Comparison of ENCODE assay signal across 8 mouse cellular contexts in genomic region chr11:28365209-28365928, GRCm38 (mm10). TPM values are rescaled to one million over a fixed set of nuclear protein-coding genes. Genes with fewer than 3 reads are reported as not detected.
DNase-seq lines count a peak whose midpoint lies in the region; ATAC-seq lines count a peak whose summit lies in the region.

No protein-coding gene starts in this region.

- peak; percentile 70 for DNase-seq in brain, adult 2 months (ENCODE audit: low read depth, low spot score)
- DNase-seq in heart, adult 9 months (ENCODE audit: low spot score in 2 of 2) = peak; percentile 62 to 66
- peak; percentile 65 to 85 for DNase-seq in kidney, adult 8-10 months
- DNase-seq in limb, embryonic 11.5 days (ENCODE audit: low spot score) = peak; percentile 94
- DNase-seq in right cerebral cortex, postnatal 4 days = peak; percentile 89
- peak; percentile 69 for DNase-seq in yolk sac, embryonic 10.5 days (ENCODE audit: low spot score)

- H3K4me1 ChIP-seq in embryonic facial prominence, embryonic 12.5 days = no peaks in the 10 kb centered on the region
- H3K4me1 ChIP-seq in limb, embryonic 11.5 days (ENCODE audit: control insufficient read depth, insufficient read depth, low read length) = 0 out of 2 replicates have a peak, but pooled peaks cover 2% of the 10 kb centered on the region
- H3K4me1 ChIP-seq in midbrain, embryonic 12.5 days = peaks cover 10% of the 10 kb centered on the region

- H3K4me2 ChIP-seq in embryonic facial prominence, embryonic 12.5 days (replicated peaks) = peak overlapping the region; percentile 49
- peak overlapping the region; percentile 46 for H3K4me2 ChIP-seq in limb, embryonic 11.5 days (ENCODE audit: low read depth, severe bottlenecking)
- peak overlapping the region; percentile 52 for H3K4me2 ChIP-seq in midbrain, embryonic 12.5 days (replicated peaks)

- H3K36me3 ChIP-seq in embryonic facial prominence, embryonic 12.5 days = no peaks in the 10 kb centered on the region
- no peaks in the 10 kb centered on the region for H3K36me3 ChIP-seq in limb, embryonic 11.5 days (ENCODE audit: control insufficient read depth, insufficient read depth, low read length)
- no peaks in the 10 kb centered on the region for H3K36me3 ChIP-seq in midbrain, embryonic 12.5 days

- peak overlapping the region; percentile 32 for H3K27ac ChIP-seq in embryonic facial prominence, embryonic 12.5 days
- H3K27ac ChIP-seq in limb, embryonic 11.5 days (replicated peaks; ENCODE audit: low read depth, low read length) = 0 out of 2 replicates have a peak overlapping the region, but pooled peaks have one; percentile 48
- peak overlapping the region; percentile 70 for H3K27ac ChIP-seq in midbrain, embryonic 12.5 days (replicated peaks)

- peak overlapping the region; percentile 43; the same call in 1 of the 2 replicates for H3K9ac ChIP-seq in embryonic facial prominence, embryonic 12.5 days
- peak overlapping the region; percentile 60; the same call in 1 of the 2 replicates for H3K9ac ChIP-seq in limb, embryonic 11.5 days (ENCODE audit: low read length)
- H3K9ac ChIP-seq in midbrain, embryonic 12.5 days (replicated peaks) = peak overlapping the region; percentile 41

- H3K4me3 ChIP-seq in embryonic facial prominence, embryonic 12.5 days = peak overlapping the region; percentile 34
- H3K4me3 ChIP-seq in limb, embryonic 11.5 days (ENCODE audit: low read depth, low read length) = peak overlapping the region; percentile 11; the same call in 1 of the 2 replicates
- peak overlapping the region; percentile 32 for H3K4me3 ChIP-seq in midbrain, embryonic 12.5 days

- H3K27me3 ChIP-seq in embryonic facial prominence, embryonic 12.5 days = no peaks in the 10 kb centered on the region
- H3K27me3 ChIP-seq in limb, embryonic 11.5 days (ENCODE audit: control insufficient read depth, insufficient read depth, low read length) = no peaks in the 10 kb centered on the region
- peaks cover 31% of the 10 kb centered on the region for H3K27me3 ChIP-seq in midbrain, embryonic 12.5 days

- WGBS in embryonic facial prominence, embryonic 12.5 days = 6% methylated on average over 26 of the region's 26 CpGs
- 5% methylated on average over 26 of the region's 26 CpGs for WGBS in limb, embryonic 11.5 days
- WGBS in midbrain, embryonic 12.5 days = 3% methylated on average over 26 of the region's 26 CpGs

- ATAC-seq in embryonic facial prominence, embryonic 12.5 days (ENCODE audit: insufficient number of reproducible peaks, insufficient read depth, low FRiP score, low TSS enrichment) = peak; percentile 83
- peak; percentile 91 for ATAC-seq in limb, embryonic 11.5 days (ENCODE audit: insufficient number of reproducible peaks, low FRiP score, low TSS enrichment, low read depth)
- ATAC-seq in midbrain, embryonic 12.5 days (ENCODE audit: low FRiP score, low read depth) = peak; percentile 98

- H3K9me3 ChIP-seq in embryonic facial prominence, embryonic 12.5 days = no peaks in the 10 kb centered on the region
- no peaks in the 10 kb centered on the region for H3K9me3 ChIP-seq in limb, embryonic 11.5 days (ENCODE audit: control insufficient read depth, low read length)
- 0 out of 2 replicates have a peak, but pooled peaks cover 3% of the 10 kb centered on the region for H3K9me3 ChIP-seq in midbrain, embryonic 12.5 days

RNA-seq across cellular contexts. Expression of gene Gm6685, which starts 25.7 kb away (rescaled TPM):
- 0.28 and 0.39 TPM in 2 replicates for polyA plus RNA-seq in embryonic facial prominence, embryonic 12.5 days (2016; fragmentation: Nextera tagmentation; extraction: Ambion mirVana)
- polyA plus RNA-seq in limb, embryonic 11.5 days (2014; fragmentation: Nextera tagmentation; extraction: Ambion mirVana) = 0.25 TPM in 1 of 2 replicates, not detected in the other
- polyA plus RNA-seq in midbrain, embryonic 12.5 days (2016; fragmentation: Nextera tagmentation; extraction: Ambion mirVana) = 0.37 TPM in 1 of 2 replicates, not detected in the other

Comparison
In these comparisons a context has a peak if more than half of its experiments do, and no peak if none do; other contexts are left out.
1. Peak in every context shown above with its lines: DNase-seq, ATAC-seq, H3K4me3 ChIP-seq and H3K27ac ChIP-seq.